Mouse (Mus musculus): ENCODE data around the gene Gins1.

Gene Gins1

GRCm38 (mm10) chr2:150904936-150905450, at the start of gene Gins1:
Gins1 (plus strand) TSS chr2:150905400.
- WGBS = 35% methylated on average over 9 of the region's 9 CpGs

- whole genome bisulfite sequencing = 81% methylated on average over 9 of the region's 9 CpGs
These were observed 46.3 kb upstream of the Gins1 start for GRCm38 (mm10) chr2:150858724-150859487.

- 75% methylated on average over 11 of the region's 11 CpGs for WGBS
These were observed 45.3 kb upstream of the Gins1 start for GRCm38 (mm10) chr2:150859709-150860470.

GRCm38 (mm10) chr2:150861128-150861527, 44.1 kb upstream of the Gins1 start:
- 91% methylated on average over 2 of the region's 2 CpGs for WGBS

- WGBS = 97% methylated on average over 2 of the region's 2 CpGs
These were observed 38.2 kb upstream of the Gins1 start for GRCm38 (mm10) chr2:150867021-150867420.

- 74% methylated on average over 1 of the region's 1 CpGs for WGBS
These were observed 35.8 kb upstream of the Gins1 start for GRCm38 (mm10) chr2:150869446-150869845.

- 34% methylated on average over 1 of the region's 1 CpGs for WGBS
These were observed 30.7 kb upstream of the Gins1 start for GRCm38 (mm10) chr2:150874508-150874907.

- WGBS = 93% methylated on average over 1 of the region's 1 CpGs
These were observed 30.0 kb upstream of the Gins1 start for GRCm38 (mm10) chr2:150875226-150875625.

- 79% methylated on average over 4 of the region's 4 CpGs for WGBS
These were observed 27.6 kb upstream of the Gins1 start for GRCm38 (mm10) chr2:150877561-150877960.

GRCm38 (mm10) chr2:150884075-150884778, 21.0 kb upstream of the Gins1 start:
- 88% methylated on average over 8 of the region's 8 CpGs for WGBS

GRCm38 (mm10) chr2:150884779-150885110, 20.5 kb upstream of the Gins1 start:
- WGBS = 95% methylated on average over 1 of the region's 1 CpGs

GRCm38 (mm10) chr2:150885814-150886213, 19.4 kb upstream of the Gins1 start:
- 85% methylated on average over 1 of the region's 1 CpGs for WGBS

GRCm38 (mm10) chr2:150887370-150887769, 17.8 kb upstream of the Gins1 start:
- 66% methylated on average over 2 of the region's 2 CpGs for WGBS

GRCm38 (mm10) chr2:150894617-150895267, 10.5 kb upstream of the Gins1 start:
- 75% methylated on average over 2 of the region's 2 CpGs for WGBS

GRCm38 (mm10) chr2:150895691-150896252, 9.4 kb upstream of the Gins1 start:
- WGBS = 66% methylated on average over 7 of the region's 7 CpGs

GRCm38 (mm10) chr2:150900341-150900740, 4.9 kb upstream of the Gins1 start:
- 88% methylated on average over 6 of the region's 6 CpGs for WGBS

- 59% methylated on average over 8 of the region's 8 CpGs for WGBS
These were observed 2.9 kb upstream of the Gins1 start for GRCm38 (mm10) chr2:150902347-150902746.

GRCm38 (mm10) chr2:150904272-150904935, 796 bp upstream of the Gins1 start, which contains the start of gene Abhd12:
Abhd12 (minus strand) TSS chr2:150904741.
- WGBS = under 1% methylated on average over 72 of the region's 72 CpGs

GRCm38 (mm10) chr2:150908881-150909280, 3.7 kb downstream of the Gins1 start:
- 45% methylated on average over 6 of the region's 6 CpGs for WGBS

- WGBS = under 1% methylated on average over 35 of the region's 35 CpGs
These were observed 4.3 kb downstream of the Gins1 start for GRCm38 (mm10) chr2:150909429-150910039.

Measured in cerebral cortex, adult 2 months (tissue).